Mouse (Mus musculus) forebrain, embryonic 13.5 days (tissue): Measurements from ENCODE around the gene Insr. TPM values are rescaled to one million over a fixed set of nuclear protein-coding genes. Genes with fewer than 3 reads are reported as not detected.

Source experiments
- ATAC-seq: fragments of 200-750 bp; cut with Nextera tagmentation; 2 replicates; pipeline ENCODE4 v1.8.0; 2017
- H3K27ac ChIP-seq: fragments of 300-500 bp; sonication (generic); 2 replicates; pipeline ENCODE4 v1.5.1; 2015; ENCODE audit warnings: inconsistent platforms, mild to moderate bottlenecking, moderate library complexity
- H3K27me3 ChIP-seq: fragments of 300-500 bp; sonication (generic); 2 replicates; pipeline ENCODE4 v1.6.1; 2015; ENCODE audit warnings: mild to moderate bottlenecking, inconsistent platforms
- H3K36me3 ChIP-seq: fragments of 300-500 bp; sonication (generic); 2 replicates; pipeline ENCODE4 v1.6.1; 2015; ENCODE audit warnings: mild to moderate bottlenecking, inconsistent platforms; ENCODE audit not compliant: poor library complexity, severe bottlenecking
- H3K4me1 ChIP-seq: fragments of 300-500 bp; sonication (generic); 2 replicates; pipeline ENCODE4 v1.6.1; 2015; ENCODE audit warnings: inconsistent platforms
- H3K4me2 ChIP-seq: fragments of 300-500 bp; sonication (generic); 2 replicates; pipeline ENCODE4 v1.6.1; 2015; ENCODE audit warnings: inconsistent platforms, mild to moderate bottlenecking, moderate library complexity
- H3K4me3 ChIP-seq: fragments of 300-500 bp; sonication (generic); 2 replicates; pipeline ENCODE4 v1.5.1; 2015; ENCODE audit warnings: mild to moderate bottlenecking, inconsistent platforms
- H3K9ac ChIP-seq: fragments of 300-500 bp; sonication (generic); 2 replicates; pipeline ENCODE4 v1.6.1; 2015; ENCODE audit warnings: mild to moderate bottlenecking, inconsistent platforms
- H3K9me3 ChIP-seq: fragments of 300-500 bp; sonication (generic); replicated peaks from 2 replicates; pipeline ENCODE4 v1.6.1; 2016; ENCODE audit warnings: inconsistent platforms
- WGBS: fragments of 180-500 bp; shearing (Covaris S2); methylation state at CpG from one replicate; pipeline ENCODE4 v1.1.7; 2015; 5-methylcytosine and 5-hydroxymethylcytosine counted together
- polyA plus RNA-seq: library from polyadenylated mRNA; unstranded; fragments of >200 nt; fragmentation: Nextera tagmentation; extraction: Ambion mirVana; gene quantifications from 2 replicates; pipeline ENCODE4 v1.2.1, GENCODE M21; 2015

Insr gene
- polyA plus RNA-seq, 1 experiment from 2014 or later = 51.3 TPM

GRCm38 (mm10) chr8:3247129-3247528 lies 32.3 kb downstream of the Insr start:
- H3K9me3 ChIP-seq = peaks cover 6% of the 10 kb centered on the region
- 100% methylated on average over 1 of the region's 1 CpGs for WGBS

GRCm38 (mm10) chr8:3243229-3243628 lies 36.2 kb downstream of the Insr start:
- Histone ChIP-seq H3K27ac (no peak overlapping the region), H3K27me3 (no peaks in the 10 kb centered on the region), H3K9me3 (peaks cover 6% of the 10 kb centered on the region), H3K36me3 (peaks cover 9% of the 10 kb centered on the region; the same call in 1 of the 2 replicates), H3K4me2 (no peak overlapping the region), H3K4me3 (no peak overlapping the region), H3K9ac (no peak overlapping the region), H3K4me1 (no peaks in the 10 kb centered on the region)
- no peak for ATAC-seq
- 70% methylated on average over 4 of the region's 4 CpGs for WGBS

More at GRCm38 (mm10) chr8:3247129-3247528, 32.3 kb downstream of the Insr start:
- no peaks in the 10 kb centered on the region for H3K4me1 ChIP-seq
- H3K27me3 ChIP-seq = no peaks in the 10 kb centered on the region
- no peak overlapping the region for H3K9ac ChIP-seq
- peaks cover 26% of the 10 kb centered on the region for H3K36me3 ChIP-seq
- H3K27ac ChIP-seq = no peak overlapping the region
- ATAC-seq = no peak
- H3K4me3 ChIP-seq = no peak overlapping the region
- H3K4me2 ChIP-seq = no peak overlapping the region

GRCm38 (mm10) chr8:3240725-3241124 lies 38.7 kb downstream of the Insr start:
- H3K9ac ChIP-seq = no peak overlapping the region
- no peak overlapping the region for H3K4me3 ChIP-seq
- H3K27ac ChIP-seq = no peak overlapping the region
- WGBS = 97% methylated on average over 3 of the region's 3 CpGs
- no peak overlapping the region for H3K4me2 ChIP-seq
- no peaks in the 10 kb centered on the region for H3K4me1 ChIP-seq
- no peaks in the 10 kb centered on the region for H3K27me3 ChIP-seq
- H3K9me3 ChIP-seq = peaks cover 2% of the 10 kb centered on the region
- no peak for ATAC-seq
- no peaks in the 10 kb centered on the region for H3K36me3 ChIP-seq

- Histone ChIP-seq H3K27me3 (no peaks in the 10 kb centered on the region), H3K4me3 (no peak overlapping the region), H3K27ac (no peak overlapping the region), H3K9ac (no peak overlapping the region), H3K4me2 (no peak overlapping the region), H3K4me1 (no peaks in the 10 kb centered on the region), H3K36me3 (no peaks in the 10 kb centered on the region), H3K9me3 (no peaks in the 10 kb centered on the region)
- 88% methylated on average over 3 of the region's 3 CpGs for WGBS
- ATAC-seq = no peak
Measured at GRCm38 (mm10) chr8:3239641-3240040, 39.8 kb downstream of the Insr start.

GRCm38 (mm10) chr8:3238792-3239191 lies 40.6 kb downstream of the Insr start:
- H3K9me3 ChIP-seq = no peaks in the 10 kb centered on the region
- H3K27me3 ChIP-seq = no peaks in the 10 kb centered on the region
- no peaks in the 10 kb centered on the region for H3K36me3 ChIP-seq
- H3K9ac ChIP-seq = no peak overlapping the region
- ATAC-seq = no peak
- no peak overlapping the region for H3K4me3 ChIP-seq
- WGBS = 87% methylated on average over 3 of the region's 3 CpGs
- H3K27ac ChIP-seq = no peak overlapping the region
- H3K4me1 ChIP-seq = no peaks in the 10 kb centered on the region
- H3K4me2 ChIP-seq = no peak overlapping the region

- no peak for ATAC-seq
- Histone ChIP-seq H3K27me3 (no peaks in the 10 kb centered on the region), H3K9me3 (no peaks in the 10 kb centered on the region), H3K4me2 (no peak overlapping the region), H3K27ac (no peak overlapping the region), H3K36me3 (peaks cover 5% of the 10 kb centered on the region; the same call in 1 of the 2 replicates), H3K4me3 (no peak overlapping the region), H3K9ac (no peak overlapping the region), H3K4me1 (no peaks in the 10 kb centered on the region)
- 69% methylated on average over 5 of the region's 5 CpGs for WGBS
Measured at GRCm38 (mm10) chr8:3237319-3237718, 42.1 kb downstream of the Insr start.

- no peak for ATAC-seq
- 80% methylated on average over 3 of the region's 3 CpGs for WGBS
- H3K9ac ChIP-seq = no peak overlapping the region
Measured at GRCm38 (mm10) chr8:3236277-3236676, 43.1 kb downstream of the Insr start.

GRCm38 (mm10) chr8:3234569-3234968 lies 44.8 kb downstream of the Insr start:
- 83% methylated on average over 3 of the region's 3 CpGs for whole genome bisulfite sequencing
- Histone ChIP-seq H3K27me3 (no peaks in the 10 kb centered on the region), H3K9ac (no peak overlapping the region), H3K4me1 (no peaks in the 10 kb centered on the region), H3K4me3 (no peak overlapping the region), H3K4me2 (no peak overlapping the region), H3K36me3 (peaks cover 8% of the 10 kb centered on the region; the same call in 1 of the 2 replicates), H3K9me3 (no peaks in the 10 kb centered on the region), H3K27ac (no peak overlapping the region)
- ATAC-seq = no peak

More at GRCm38 (mm10) chr8:3236277-3236676, 43.1 kb downstream of the Insr start:
- Histone ChIP-seq H3K36me3 (peaks cover 8% of the 10 kb centered on the region; the same call in 1 of the 2 replicates), H3K27me3 (no peaks in the 10 kb centered on the region), H3K4me1 (no peaks in the 10 kb centered on the region), H3K4me3 (no peak overlapping the region), H3K4me2 (no peak overlapping the region), H3K9me3 (no peaks in the 10 kb centered on the region), H3K27ac (no peak overlapping the region)

GRCm38 (mm10) chr8:3232601-3233000 lies 46.8 kb downstream of the Insr start:
- no peaks in the 10 kb centered on the region for H3K9me3 ChIP-seq
- WGBS = 93% methylated on average over 2 of the region's 2 CpGs
- H3K4me2 ChIP-seq = no peak overlapping the region
- H3K4me1 ChIP-seq = no peaks in the 10 kb centered on the region
- no peak overlapping the region for H3K27ac ChIP-seq
- ATAC-seq = no peak
- no peak overlapping the region for H3K4me3 ChIP-seq
- H3K36me3 ChIP-seq = peaks cover 8% of the 10 kb centered on the region; the same call in 1 of the 2 replicates
- no peaks in the 10 kb centered on the region for H3K27me3 ChIP-seq
- no peak overlapping the region for H3K9ac ChIP-seq

- 90% methylated on average over 10 of the region's 10 CpGs for WGBS
- no peak overlapping the region for H3K27ac ChIP-seq
- no peak overlapping the region for H3K9ac ChIP-seq
- no peak for ATAC-seq
- no peak overlapping the region for H3K4me3 ChIP-seq
- peaks cover 8% of the 10 kb centered on the region; the same call in 1 of the 2 replicates for H3K36me3 ChIP-seq
- H3K9me3 ChIP-seq = no peaks in the 10 kb centered on the region
- no peak overlapping the region for H3K4me2 ChIP-seq
- no peaks in the 10 kb centered on the region for H3K4me1 ChIP-seq
- H3K27me3 ChIP-seq = no peaks in the 10 kb centered on the region
Measured at GRCm38 (mm10) chr8:3230118-3231060, 49.0 kb downstream of the Insr start.

GRCm38 (mm10) chr8:3227423-3227822 lies 52.0 kb downstream of the Insr start:
- no peak for ATAC-seq
- peaks cover 4% of the 10 kb centered on the region; the same call in 1 of the 2 replicates for H3K4me1 ChIP-seq
- 92% methylated on average over 5 of the region's 5 CpGs for WGBS

GRCm38 (mm10) chr8:3225731-3226130 lies 53.7 kb downstream of the Insr start:
- H3K4me1 ChIP-seq = peaks cover 13% of the 10 kb centered on the region
- no peak for ATAC-seq
- 79% methylated on average over 1 of the region's 1 CpGs for WGBS
- no peak overlapping the region for H3K4me3 ChIP-seq
- H3K27me3 ChIP-seq = no peaks in the 10 kb centered on the region
- no peak overlapping the region for H3K4me2 ChIP-seq
- no peak overlapping the region for H3K9ac ChIP-seq
- H3K9me3 ChIP-seq = no peaks in the 10 kb centered on the region
- H3K36me3 ChIP-seq = no peaks in the 10 kb centered on the region
- no peak overlapping the region for H3K27ac ChIP-seq

More at GRCm38 (mm10) chr8:3227423-3227822, 52.0 kb downstream of the Insr start:
- Histone ChIP-seq H3K9ac (no peak overlapping the region), H3K27me3 (no peaks in the 10 kb centered on the region), H3K4me2 (no peak overlapping the region), H3K9me3 (no peaks in the 10 kb centered on the region), H3K4me3 (no peak overlapping the region), H3K36me3 (peaks cover 4% of the 10 kb centered on the region; the same call in 1 of the 2 replicates), H3K27ac (no peak overlapping the region)
